Mouse (Mus musculus): ENCODE measurements around the gene Ppib. TPM values are rescaled to one million over a fixed set of nuclear protein-coding genes. Genes with fewer than 3 reads are reported as not detected.

Gene Ppib
- polyA plus RNA-seq (2015; fragmentation: Nextera tagmentation; extraction: Ambion mirVana) = 836 and 887 TPM in 2 replicates

- Histone ChIP-seq H3K4me2 (peak within 1 kb of the TSS; percentile 72), H3K9me3 (no peaks in the 10 kb centered on the region), H3K9ac (peak within 1 kb of the TSS; percentile 53), H3K36me3 (peaks cover 21% of the 10 kb centered on the region), H3K4me1 (peaks cover 12% of the 10 kb centered on the region), H3K4me3 (replicated peaks) (peak within 1 kb of the TSS; percentile 86), H3K27ac (peak within 1 kb of the TSS; percentile 81), H3K27me3 (replicated peaks) (no peaks in the 10 kb centered on the region)
- WGBS = 1% methylated on average over 51 of the region's 51 CpGs
- ATAC-seq (ENCODE audit: insufficient read depth, low FRiP score, low read depth) = peak; percentile 98
Measured at GRCm38 (mm10) chr9:66059583-66060307, at the start of gene Ppib. TSS of gene Ppib (plus strand) at chr9:66060222.

DNA sequence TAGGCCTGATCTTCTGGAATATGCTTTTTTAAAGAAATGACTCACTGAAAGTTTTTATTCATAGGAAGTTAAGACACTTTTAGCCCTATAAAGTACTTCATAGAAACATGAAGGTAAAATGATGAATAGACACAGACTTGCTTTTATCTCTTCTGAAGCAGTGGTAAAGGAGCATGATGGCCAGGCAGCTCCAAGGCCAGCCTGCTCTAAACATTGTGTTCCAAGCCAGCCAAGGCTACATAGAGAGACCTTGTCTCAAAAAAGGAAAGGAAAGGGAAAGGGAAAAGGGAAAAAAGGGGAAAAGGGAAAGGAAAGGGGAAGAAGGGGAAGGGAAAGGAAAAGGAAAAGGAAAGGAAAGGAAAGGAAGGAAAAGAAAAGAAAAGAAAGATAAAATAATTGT lies 39.4 kb upstream of the Ppib start:
- ATAC-seq (ENCODE audit: insufficient read depth, low FRiP score, low read depth) = no peak
- Histone ChIP-seq H3K9me3 (no peaks in the 10 kb centered on the region), H3K27ac (no peak overlapping the region), H3K4me3 (replicated peaks) (no peak overlapping the region), H3K9ac (no peak overlapping the region), H3K27me3 (replicated peaks) (no peaks in the 10 kb centered on the region), H3K36me3 (0 out of 2 replicates have a peak, but pooled peaks cover 4% of the 10 kb centered on the region), H3K4me1 (no peaks in the 10 kb centered on the region), H3K4me2 (no peak overlapping the region)

GRCm38 (mm10) chr9:66038082-66038481 lies 21.9 kb upstream of the Ppib start:
- WGBS = 82% methylated on average over 4 of the region's 4 CpGs

GRCm38 (mm10) chr9:66038581-66038980 lies 21.4 kb upstream of the Ppib start:
- Histone ChIP-seq H3K4me3 (replicated peaks) (no peak overlapping the region), H3K4me2 (no peak overlapping the region), H3K27ac (no peak overlapping the region), H3K9me3 (no peaks in the 10 kb centered on the region), H3K36me3 (no peaks in the 10 kb centered on the region; the same call in 1 of the 2 replicates), H3K4me1 (no peaks in the 10 kb centered on the region), H3K27me3 (replicated peaks) (no peaks in the 10 kb centered on the region), H3K9ac (no peak overlapping the region)
- WGBS = 89% methylated on average over 4 of the region's 4 CpGs
- ATAC-seq (ENCODE audit: insufficient read depth, low FRiP score, low read depth) = no peak

More at GRCm38 (mm10) chr9:66038082-66038481, 21.9 kb upstream of the Ppib start:
- Histone ChIP-seq H3K36me3 (peaks cover 2% of the 10 kb centered on the region; the same call in 1 of the 2 replicates), H3K4me1 (no peaks in the 10 kb centered on the region), H3K9ac (no peak overlapping the region), H3K4me3 (replicated peaks) (no peak overlapping the region), H3K4me2 (no peak overlapping the region), H3K27ac (no peak overlapping the region), H3K27me3 (replicated peaks) (no peaks in the 10 kb centered on the region), H3K9me3 (no peaks in the 10 kb centered on the region)
- ATAC-seq (ENCODE audit: insufficient read depth, low FRiP score, low read depth) = no peak

DNA sequence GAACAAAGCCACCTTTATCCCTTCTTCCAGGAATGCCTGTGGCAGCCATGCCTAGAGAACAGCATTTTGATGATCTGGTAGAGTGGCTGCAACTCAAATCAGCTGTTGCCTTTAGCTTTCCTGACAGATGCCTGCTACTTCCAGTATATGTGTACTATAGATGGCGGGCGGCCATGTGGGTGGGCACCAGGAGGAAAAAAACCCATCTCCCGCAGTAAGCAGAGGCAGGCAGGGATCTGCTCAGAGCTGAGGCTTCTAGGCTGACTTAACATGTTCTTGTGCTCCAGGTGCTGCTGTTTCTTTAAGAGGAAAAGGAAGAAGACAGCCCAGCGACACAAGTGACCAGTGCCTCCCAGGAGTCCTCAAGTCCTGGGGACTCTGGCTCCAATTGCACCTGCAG lies 20.7 kb upstream of the Ppib start:
- no peak overlapping the region for H3K4me2 ChIP-seq
- no peaks in the 10 kb centered on the region for H3K9me3 ChIP-seq
- no peaks in the 10 kb centered on the region; the same call in 1 of the 2 replicates for H3K36me3 ChIP-seq
- no peak overlapping the region for H3K27ac ChIP-seq
- no peak overlapping the region for H3K4me3 ChIP-seq (replicated peaks)
- H3K4me1 ChIP-seq = no peaks in the 10 kb centered on the region
- WGBS = 86% methylated on average over 4 of the region's 4 CpGs
- ATAC-seq (ENCODE audit: insufficient read depth, low FRiP score, low read depth) = no peak
- H3K27me3 ChIP-seq (replicated peaks) = no peaks in the 10 kb centered on the region
- H3K9ac ChIP-seq = no peak overlapping the region

- Histone ChIP-seq H3K4me1 (no peaks in the 10 kb centered on the region), H3K4me3 (replicated peaks) (no peak overlapping the region), H3K4me2 (no peak overlapping the region), H3K9me3 (no peaks in the 10 kb centered on the region), H3K9ac (no peak overlapping the region), H3K27ac (no peak overlapping the region), H3K27me3 (replicated peaks) (no peaks in the 10 kb centered on the region), H3K36me3 (no peaks in the 10 kb centered on the region; the same call in 1 of the 2 replicates)
- 78% methylated on average over 3 of the region's 3 CpGs for WGBS
- no peak for ATAC-seq (ENCODE audit: insufficient read depth, low FRiP score, low read depth)
Measured at GRCm38 (mm10) chr9:66040801-66041200, 19.2 kb upstream of the Ppib start.

- Histone ChIP-seq H3K27me3 (replicated peaks) (no peaks in the 10 kb centered on the region), H3K36me3 (no peaks in the 10 kb centered on the region; the same call in 1 of the 2 replicates), H3K27ac (no peak overlapping the region), H3K9me3 (no peaks in the 10 kb centered on the region), H3K4me1 (no peaks in the 10 kb centered on the region), H3K9ac (no peak overlapping the region), H3K4me2 (no peak overlapping the region), H3K4me3 (replicated peaks) (no peak overlapping the region)
- 74% methylated on average over 4 of the region's 4 CpGs for WGBS
- no peak for ATAC-seq (ENCODE audit: insufficient read depth, low FRiP score, low read depth)
Measured at GRCm38 (mm10) chr9:66042331-66042730, 17.7 kb upstream of the Ppib start.

GRCm38 (mm10) chr9:66043241-66043640 lies 16.8 kb upstream of the Ppib start:
- WGBS = 91% methylated on average over 3 of the region's 3 CpGs
- Histone ChIP-seq H3K4me3 (replicated peaks) (no peak overlapping the region), H3K9ac (no peak overlapping the region), H3K4me2 (no peak overlapping the region), H3K27ac (no peak overlapping the region), H3K27me3 (replicated peaks) (no peaks in the 10 kb centered on the region), H3K9me3 (no peaks in the 10 kb centered on the region), H3K4me1 (no peaks in the 10 kb centered on the region), H3K36me3 (no peaks in the 10 kb centered on the region; the same call in 1 of the 2 replicates)
- ATAC-seq (ENCODE audit: insufficient read depth, low FRiP score, low read depth) = no peak

DNA sequence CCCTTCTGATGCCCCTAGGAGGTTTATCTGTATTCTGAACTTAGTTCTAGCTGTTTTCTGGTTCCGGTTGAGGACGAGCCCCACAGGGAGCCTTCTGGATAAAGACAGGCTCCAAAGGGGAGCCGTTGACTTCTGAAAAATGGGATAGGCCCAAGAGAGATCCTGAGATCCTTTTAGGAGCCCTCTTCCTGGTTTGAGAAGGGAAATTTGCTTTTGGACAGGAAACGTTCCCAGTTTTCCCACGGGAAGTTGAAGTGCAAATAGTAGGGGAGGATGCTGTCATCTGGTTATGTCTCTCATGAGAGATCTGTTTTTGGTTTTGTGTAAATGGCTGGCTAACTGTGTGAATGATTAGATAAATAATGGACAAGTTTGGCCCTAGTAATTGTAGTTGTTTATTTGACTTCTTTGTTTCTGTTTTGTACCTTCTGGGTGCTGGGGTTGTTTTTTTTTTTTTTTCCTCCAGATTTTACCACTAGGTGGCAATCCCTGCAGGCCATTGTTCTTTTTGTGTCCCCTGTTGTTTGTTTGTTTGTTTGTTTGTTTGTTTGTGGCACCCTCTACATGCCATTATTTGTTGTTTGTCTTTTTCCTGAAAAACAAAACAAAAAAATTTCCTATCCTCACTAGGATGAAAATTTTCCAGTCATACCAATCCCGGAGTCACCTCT lies 10.0 kb upstream of the Ppib start:
- H3K4me3 ChIP-seq (replicated peaks) = no peak overlapping the region

GRCm38 (mm10) chr9:66051493-66051892 lies 8.5 kb upstream of the Ppib start:
- no peak for ATAC-seq (ENCODE audit: insufficient read depth, low FRiP score, low read depth)
- H3K9me3 ChIP-seq = no peaks in the 10 kb centered on the region
- H3K36me3 ChIP-seq = no peaks in the 10 kb centered on the region
- H3K27ac ChIP-seq = no peak overlapping the region
- H3K4me3 ChIP-seq (replicated peaks) = no peak overlapping the region
- WGBS = 54% methylated on average over 4 of the region's 4 CpGs
- H3K9ac ChIP-seq = no peak overlapping the region
- H3K27me3 ChIP-seq (replicated peaks) = no peaks in the 10 kb centered on the region
- no peak overlapping the region for H3K4me2 ChIP-seq
- no peaks in the 10 kb centered on the region for H3K4me1 ChIP-seq

More for the DNA sequence above, 10.0 kb upstream of the Ppib start:
- 72% methylated on average over 6 of the region's 6 CpGs for WGBS
- Histone ChIP-seq H3K9ac (no peak overlapping the region), H3K36me3 (no peaks in the 10 kb centered on the region), H3K27ac (no peak overlapping the region), H3K27me3 (replicated peaks) (no peaks in the 10 kb centered on the region), H3K9me3 (no peaks in the 10 kb centered on the region), H3K4me2 (no peak overlapping the region), H3K4me1 (no peaks in the 10 kb centered on the region)
- no peak for ATAC-seq (ENCODE audit: insufficient read depth, low FRiP score, low read depth)

GRCm38 (mm10) chr9:66052731-66053130 lies 7.3 kb upstream of the Ppib start:
- Histone ChIP-seq H3K9ac (no peak overlapping the region), H3K4me2 (no peak overlapping the region), H3K4me1 (no peaks in the 10 kb centered on the region), H3K36me3 (no peaks in the 10 kb centered on the region), H3K27ac (no peak overlapping the region), H3K27me3 (replicated peaks) (no peaks in the 10 kb centered on the region), H3K4me3 (replicated peaks) (no peak overlapping the region), H3K9me3 (no peaks in the 10 kb centered on the region)
- ATAC-seq (ENCODE audit: insufficient read depth, low FRiP score, low read depth) = no peak
- WGBS = 93% methylated on average over 1 of the region's 1 CpGs

DNA sequence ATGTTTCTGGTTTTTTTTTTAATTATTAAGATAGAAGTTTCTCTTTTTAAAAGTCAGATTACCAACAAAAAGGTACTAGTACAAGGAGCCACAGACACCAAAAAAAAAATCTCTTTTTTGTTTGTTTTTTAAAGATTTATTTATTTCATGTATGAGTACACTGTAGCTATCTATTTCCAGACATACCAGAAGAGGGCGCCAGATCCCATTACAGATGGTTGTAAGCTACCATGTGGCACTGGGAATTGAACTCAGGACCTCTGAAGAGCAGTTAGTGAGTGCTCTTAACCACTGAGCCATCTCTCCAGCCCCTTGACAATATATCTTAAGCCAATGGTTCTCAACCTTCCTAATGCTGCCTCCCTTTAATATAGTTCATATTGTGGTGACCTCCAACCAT lies 6.4 kb upstream of the Ppib start:
- H3K9me3 ChIP-seq = no peaks in the 10 kb centered on the region
- 34% methylated on average over 1 of the region's 1 CpGs for WGBS
- no peak overlapping the region for H3K27ac ChIP-seq
- H3K4me1 ChIP-seq = no peaks in the 10 kb centered on the region
- no peak overlapping the region for H3K4me2 ChIP-seq
- no peak overlapping the region for H3K9ac ChIP-seq
- ATAC-seq (ENCODE audit: insufficient read depth, low FRiP score, low read depth) = no peak
- H3K36me3 ChIP-seq = no peaks in the 10 kb centered on the region
- no peaks in the 10 kb centered on the region for H3K27me3 ChIP-seq (replicated peaks)
- H3K4me3 ChIP-seq (replicated peaks) = no peak overlapping the region

All from stomach, embryonic 15.5 days (tissue).